Mouse (Mus musculus) C2C12 (cell line): ENCODE results near the gene Ensa. TPM values are rescaled to one million over a fixed set of nuclear protein-coding genes. Genes with fewer than 3 reads are reported as not detected.
"Not testable (repeated sequence)": the region's sequence is repeated elsewhere in the genome, so short reads cannot be mapped to it uniquely, and the experiment has no call there.

ENCODE experiments used
- H3K27me3 ChIP-seq: one replicate; pipeline ENCODE4 v1.6.1; 2011; ENCODE audit not compliant: control insufficient read depth, insufficient read depth, insufficient read length
- H3K36me3 ChIP-seq: one replicate; pipeline ENCODE4 v1.6.1; 2011; ENCODE audit not compliant: control insufficient read depth, insufficient read depth
- H3K4me3 ChIP-seq: one replicate; pipeline ENCODE4 v1.5.1; 2011; ENCODE audit warnings: mild to moderate bottlenecking, control low read depth; ENCODE audit not compliant: poor library complexity, insufficient read depth, severe bottlenecking
- H3K79me2 ChIP-seq: one replicate; pipeline ENCODE4 v1.6.1; 2011; ENCODE audit not compliant: control insufficient read depth, insufficient read depth
- H3K79me3 ChIP-seq: one replicate; pipeline ENCODE4 v1.6.1; 2011; ENCODE audit warnings: low read depth, control low read depth
- H3ac ChIP-seq: one replicate; pipeline ENCODE3; 2011; ENCODE audit warnings: low read depth; ENCODE audit not compliant: control insufficient read depth, insufficient read length
- CEBPB ChIP-seq: IDR thresholded peaks from one replicate; pipeline ENCODE4 v1.6.1; 2011; ENCODE audit warnings: low read depth, mild to moderate bottlenecking, control low read depth, moderate library complexity
- CTCF ChIP-seq: IDR thresholded peaks from one replicate; pipeline ENCODE4 v1.5.1; 2011; ENCODE audit not compliant: control insufficient read depth, insufficient read depth, insufficient read length
- FOSL1 ChIP-seq: IDR thresholded peaks from one replicate; pipeline ENCODE4 v1.8.0; 2011; ENCODE audit warnings: mild to moderate bottlenecking, low read length; ENCODE audit not compliant: poor library complexity, insufficient read depth, severe bottlenecking
- MAX ChIP-seq: IDR thresholded peaks from one replicate; pipeline ENCODE4 v1.6.1; 2011; ENCODE audit warnings: mild to moderate bottlenecking, control low read depth
- MYOD1 ChIP-seq: IDR thresholded peaks from one replicate; pipeline ENCODE4 v1.6.1; 2011; ENCODE audit warnings: low read depth; ENCODE audit not compliant: control insufficient read depth, insufficient read length
- MYOG ChIP-seq: IDR thresholded peaks from one replicate; pipeline ENCODE4 v1.6.1; 2011; ENCODE audit not compliant: control insufficient read depth, insufficient read length; ENCODE audit errors: extremely low read depth
- USF1 ChIP-seq: IDR thresholded peaks from one replicate; pipeline ENCODE4 v1.6.1; 2011; ENCODE audit warnings: low read depth, mild to moderate bottlenecking, control low read depth, moderate library complexity
- polyA plus RNA-seq: library from polyadenylated mRNA; unstranded; fragments of >200 nt; fragmentation: generic; extraction: Trizol; gene quantifications from one replicate; pipeline ENCODE4 v1.2.1, GENCODE M21; 2012; ENCODE audit warnings: missing spikeins

Ensa gene
- polyA plus RNA-seq, 1 experiment = 42.0 TPM

DNA sequence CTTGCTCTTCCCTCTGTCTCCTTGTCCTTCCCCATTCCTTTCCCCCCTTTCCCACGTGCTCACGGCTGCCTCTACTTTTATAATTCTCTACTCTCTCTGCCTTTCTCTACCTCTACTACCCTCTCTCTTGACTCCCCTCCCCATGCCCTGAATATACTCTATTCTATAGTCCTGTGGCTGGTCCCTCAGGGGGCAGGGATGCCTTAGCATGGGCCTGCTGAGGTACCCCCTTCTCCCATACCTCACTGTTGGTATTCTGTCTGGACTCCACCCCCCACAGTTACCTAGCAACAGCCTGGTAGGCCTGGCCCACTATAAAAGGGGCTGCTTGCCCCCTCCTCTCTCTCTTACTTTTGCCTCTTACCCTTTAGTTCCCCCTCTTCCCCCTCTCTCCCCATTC lies 1.2 kb upstream of the Ensa start:
- TF ChIP-seq USF1 = no peak
- Histone ChIP-seq H3K27me3 (no peaks in the 10 kb centered on the region), H3K36me3 (peaks cover 12% of the 10 kb centered on the region), H3K4me3 (no peak overlapping the region), H3ac (no peak overlapping the region), H3K79me3 (peaks cover 28% of the 10 kb centered on the region), H3K79me2 (peaks cover 34% of the 10 kb centered on the region)

DNA sequence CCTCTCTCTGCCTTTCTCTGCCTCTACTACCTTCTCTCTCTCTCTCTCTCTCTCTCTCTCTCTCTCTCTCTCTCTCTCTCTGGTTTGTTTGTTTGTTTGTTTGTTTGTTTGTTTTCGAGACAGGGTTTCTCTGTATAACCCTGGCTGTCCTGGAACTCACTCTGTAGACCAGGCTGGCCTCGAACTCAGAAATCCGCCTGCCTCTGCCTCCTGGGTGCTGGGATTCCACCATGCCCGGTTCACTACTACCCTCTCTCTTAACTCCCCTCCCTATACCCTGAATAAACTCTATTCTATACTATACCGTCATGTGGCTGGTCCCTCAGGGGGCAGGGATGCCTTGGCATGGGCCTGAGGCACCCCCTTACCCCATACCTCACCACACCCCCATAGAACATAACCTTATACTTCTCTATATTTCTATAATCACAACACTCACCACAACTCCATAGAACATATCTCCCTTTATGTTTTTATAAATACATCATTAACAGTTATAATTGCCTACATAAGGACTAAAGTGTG lies 740 bp upstream of the Ensa start:
- not testable (repeated sequence) for H3K27me3 ChIP-seq, H3K4me3 ChIP-seq, H3ac ChIP-seq
- Histone ChIP-seq H3K36me3 (peaks cover 17% of the 10 kb centered on the region), H3K79me3 (peaks cover 28% of the 10 kb centered on the region), H3K79me2 (peaks cover 37% of the 10 kb centered on the region)

DNA sequence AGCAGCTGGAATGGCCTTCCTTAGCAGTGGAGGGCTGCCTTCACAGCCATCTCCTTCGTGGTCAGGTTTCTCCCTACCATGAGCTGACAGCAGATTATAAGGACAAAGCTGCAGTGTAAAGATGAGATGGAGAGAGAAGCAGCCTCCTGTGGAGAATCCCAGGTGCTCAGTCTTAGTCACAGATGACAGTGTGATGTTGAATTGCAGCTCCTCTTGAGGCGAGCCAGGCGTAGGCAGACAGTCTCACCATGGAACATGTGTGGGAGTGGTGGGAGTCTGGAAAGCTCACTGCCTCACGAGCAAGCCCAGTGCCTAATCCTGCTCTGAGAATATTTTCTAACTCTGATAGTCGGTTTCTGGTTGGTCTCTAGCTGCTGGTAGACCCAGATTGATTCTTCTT lies 3.0 kb downstream of the Ensa start:
- no peaks in the 10 kb centered on the region for H3K27me3 ChIP-seq
- no peak overlapping the region for H3ac ChIP-seq
- H3K4me3 ChIP-seq = no peak overlapping the region
- peaks cover 29% of the 10 kb centered on the region for H3K79me3 ChIP-seq
- peaks cover 50% of the 10 kb centered on the region for H3K36me3 ChIP-seq
- H3K79me2 ChIP-seq = peaks cover 47% of the 10 kb centered on the region
- no peak for TF ChIP-seq MYOG
- TF ChIP-seq FOSL1 = no peak
- no peak for TF ChIP-seq USF1
- TF ChIP-seq MYOD1 = no peak
- TF ChIP-seq MAX = no peak
- TF ChIP-seq CTCF = no peak
- no peak for TF ChIP-seq CEBPB

DNA sequence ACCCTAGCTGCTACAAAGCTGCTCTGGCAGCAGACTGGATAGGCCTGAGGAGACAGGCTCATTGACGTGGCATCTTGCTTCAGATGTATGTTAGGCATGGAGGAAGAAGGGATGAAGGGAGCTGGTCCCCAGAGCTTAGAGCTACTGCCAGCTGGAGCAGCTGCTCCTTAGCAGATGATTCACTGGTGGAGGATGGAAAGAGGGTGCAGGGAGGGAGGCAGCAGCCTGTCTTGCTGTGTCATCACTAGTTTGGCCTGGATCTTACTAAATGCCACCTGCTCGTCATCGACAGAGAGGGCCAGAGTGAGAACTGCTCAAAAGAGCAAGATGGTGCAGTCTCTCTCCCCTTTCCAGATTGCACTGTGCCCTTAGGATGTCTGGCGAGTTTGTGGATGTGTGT lies 5.0 kb downstream of the Ensa start:
- peaks cover 30% of the 10 kb centered on the region for H3K79me3 ChIP-seq
- no peak overlapping the region for H3ac ChIP-seq
- H3K4me3 ChIP-seq = no peak overlapping the region
- TF ChIP-seq MYOD1 = peak; percentile 33
- no peak for TF ChIP-seq USF1
- no peak for TF ChIP-seq CEBPB
- H3K79me2 ChIP-seq = peaks cover 53% of the 10 kb centered on the region
- H3K36me3 ChIP-seq = peaks cover 65% of the 10 kb centered on the region
- H3K27me3 ChIP-seq = no peaks in the 10 kb centered on the region

DNA sequence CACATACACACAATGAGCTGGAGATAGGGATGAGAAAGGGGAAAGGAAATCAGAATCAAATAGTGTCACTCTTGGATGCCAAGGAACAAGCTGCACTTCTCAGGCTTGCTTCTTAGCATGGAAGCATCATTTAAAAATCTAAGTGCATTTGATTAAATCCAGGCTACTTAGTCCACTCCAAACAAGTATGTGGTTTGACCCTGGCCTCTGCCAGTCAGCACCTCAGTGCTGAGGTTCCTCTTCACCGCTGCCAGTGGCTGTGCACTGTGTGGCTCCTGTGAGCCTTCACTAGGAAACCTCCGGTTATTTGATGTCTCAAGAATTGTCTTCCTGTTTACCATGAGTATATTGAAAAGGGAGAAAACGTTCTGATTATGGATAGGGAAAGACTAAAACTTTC lies 6.1 kb downstream of the Ensa start:
- Histone ChIP-seq H3K79me2 (peaks cover 46% of the 10 kb centered on the region), H3ac (no peak overlapping the region), H3K4me3 (no peak overlapping the region), H3K36me3 (peaks cover 70% of the 10 kb centered on the region), H3K79me3 (peaks cover 24% of the 10 kb centered on the region), H3K27me3 (no peaks in the 10 kb centered on the region)
- TF ChIP-seq MYOD1 (no peak), USF1 (no peak), CEBPB (no peak), MAX (no peak), CTCF (no peak), FOSL1 (no peak), MYOG (no peak)

DNA sequence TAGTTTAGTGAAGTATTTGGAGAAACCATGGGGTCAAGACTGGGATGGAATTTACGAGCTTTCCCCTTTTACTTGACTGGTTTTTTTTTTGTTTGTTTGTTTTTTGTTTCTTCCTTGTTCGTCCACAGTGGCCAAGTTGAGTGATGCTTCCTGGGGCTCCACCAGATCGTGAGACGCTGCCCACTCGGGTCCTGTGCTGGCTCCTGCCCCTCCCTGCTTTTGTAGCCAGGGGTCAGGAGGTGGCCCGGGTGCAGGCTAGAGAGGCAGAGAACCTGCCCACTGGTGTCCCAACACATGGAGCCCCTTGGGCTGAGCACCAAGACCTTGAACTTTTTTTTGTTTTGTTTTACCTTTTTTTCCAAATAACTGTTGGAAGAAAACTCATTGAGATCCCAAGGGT lies 6.5 kb downstream of the Ensa start:
- H3K79me3 ChIP-seq = peaks cover 20% of the 10 kb centered on the region
- peaks cover 41% of the 10 kb centered on the region for H3K79me2 ChIP-seq
- peaks cover 75% of the 10 kb centered on the region for H3K36me3 ChIP-seq
- no peak overlapping the region for H3K4me3 ChIP-seq
- H3K27me3 ChIP-seq = no peaks in the 10 kb centered on the region
- no peak for TF ChIP-seq USF1
- TF ChIP-seq MAX = no peak
- no peak for TF ChIP-seq CTCF
- TF ChIP-seq MYOG = no peak
- TF ChIP-seq MYOD1 = no peak
- TF ChIP-seq CEBPB = no peak
- no peak for TF ChIP-seq FOSL1
- no peak overlapping the region for H3ac ChIP-seq
